Mouse (Mus musculus) layer of hippocampus, adult 2 months (tissue): ENCODE data around the gene Cttn. TPM values are rescaled to one million over a fixed set of nuclear protein-coding genes. Genes with fewer than 3 reads are reported as not detected.

Experiments
- DNase-seq, 2 experiments: peaks; one replicate each; pipeline ENCODE4 v3.0.0; 2022; ENCODE audit warnings: low spot score in 2 of 2
- H3K27ac ChIP-seq: fragments of 200-600 bp; 2 replicates; pipeline ENCODE4 v1.8.1; 2022
- H3K4me3 ChIP-seq: fragments of 200-600 bp; 2 replicates; pipeline ENCODE4 v1.8.1; 2022; ENCODE audit warnings: mild to moderate bottlenecking
- CTCF ChIP-seq: fragments of 200-600 bp; conservative IDR thresholded peaks from 2 replicates; pipeline ENCODE4 v1.8.1; 2022; ENCODE audit warnings: antibody characterized with exemption, mild to moderate bottlenecking, moderate library complexity
- total RNA-seq, 2 experiments: library from RNA; stranded (reverse); gene quantifications; 2 replicates each; pipeline ENCODE4 v1.2.3; 2021

The Cttn gene
- total RNA-seq, 2 experiments from 2014 or later = 179 to 181 TPM

GRCm38 (mm10) chr7:144441466-144441865 is 29.3 kb downstream of the Cttn start:
- Histone ChIP-seq H3K4me3 (no peak overlapping the region), H3K27ac (peak overlapping the region; percentile 55; the same call in 1 of the 2 replicates)
- TF ChIP-seq CTCF = no peak
- DNase-seq = no peak

- DNase-seq = no peak
- no peak for TF ChIP-seq CTCF
- no peak overlapping the region for H3K27ac ChIP-seq
- H3K4me3 ChIP-seq = no peak overlapping the region
These were observed 32.0 kb downstream of the Cttn start for GRCm38 (mm10) chr7:144438811-144439210.

- no peak overlapping the region for H3K4me3 ChIP-seq
- no peak overlapping the region for H3K27ac ChIP-seq
- no peak for DNase-seq
- no peak for TF ChIP-seq CTCF
These were observed 37.9 kb downstream of the Cttn start for GRCm38 (mm10) chr7:144432920-144433319.

GRCm38 (mm10) chr7:144427460-144427859 is 43.3 kb downstream of the Cttn start:
- Histone ChIP-seq H3K27ac (no peak overlapping the region), H3K4me3 (no peak overlapping the region)
- TF ChIP-seq CTCF = peak; percentile 74
- DNase-seq = no peak

- Histone ChIP-seq H3K27ac (no peak overlapping the region), H3K4me3 (no peak overlapping the region)
- no peak for DNase-seq
- no peak for TF ChIP-seq CTCF
These were observed 44.2 kb downstream of the Cttn start for GRCm38 (mm10) chr7:144426594-144426993.

GRCm38 (mm10) chr7:144425953-144426352 is 44.9 kb downstream of the Cttn start:
- Histone ChIP-seq H3K27ac (peak overlapping the region; percentile 64), H3K4me3 (no peak overlapping the region)
- peak; percentile 54 to 84 for DNase-seq
- TF ChIP-seq CTCF = peak; percentile 99

GRCm38 (mm10) chr7:144421478-144421877 is 49.3 kb downstream of the Cttn start:
- Histone ChIP-seq H3K4me3 (no peak overlapping the region), H3K27ac (peak overlapping the region; percentile 77)
- TF ChIP-seq CTCF = no peak
- DNase-seq = no peak

DNA sequence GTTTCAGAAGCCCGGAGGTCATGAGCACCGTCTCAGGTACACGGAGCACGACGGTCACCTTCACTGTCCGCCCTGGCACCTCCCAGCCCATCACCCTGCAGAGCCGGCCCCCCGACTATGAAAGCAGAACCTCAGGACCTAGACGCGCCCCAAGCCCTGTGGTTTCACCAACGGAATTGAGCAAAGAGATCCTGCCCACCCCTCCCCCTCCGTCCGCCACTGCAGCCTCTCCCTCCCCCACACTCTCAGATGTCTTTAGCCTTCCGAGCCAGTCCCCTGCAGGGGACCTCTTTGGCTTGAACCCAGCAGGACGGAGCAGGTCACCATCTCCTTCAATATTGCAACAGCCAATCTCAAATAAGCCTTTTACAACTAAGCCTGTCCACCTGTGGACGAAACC is 50.3 kb downstream of the Cttn start:
- Histone ChIP-seq H3K4me3 (no peak overlapping the region), H3K27ac (peak overlapping the region; percentile 77; the same call in 1 of the 2 replicates)
- TF ChIP-seq CTCF = no peak
- DNase-seq = no peak

- peak; percentile 85 to 92 for DNase-seq
- Histone ChIP-seq H3K27ac (peak overlapping the region; percentile 93), H3K4me3 (peak overlapping the region; percentile 22; the same call in 1 of the 2 replicates)
- no peak for TF ChIP-seq CTCF
These were observed 53.0 kb downstream of the Cttn start for GRCm38 (mm10) chr7:144417644-144418343.

DNA sequence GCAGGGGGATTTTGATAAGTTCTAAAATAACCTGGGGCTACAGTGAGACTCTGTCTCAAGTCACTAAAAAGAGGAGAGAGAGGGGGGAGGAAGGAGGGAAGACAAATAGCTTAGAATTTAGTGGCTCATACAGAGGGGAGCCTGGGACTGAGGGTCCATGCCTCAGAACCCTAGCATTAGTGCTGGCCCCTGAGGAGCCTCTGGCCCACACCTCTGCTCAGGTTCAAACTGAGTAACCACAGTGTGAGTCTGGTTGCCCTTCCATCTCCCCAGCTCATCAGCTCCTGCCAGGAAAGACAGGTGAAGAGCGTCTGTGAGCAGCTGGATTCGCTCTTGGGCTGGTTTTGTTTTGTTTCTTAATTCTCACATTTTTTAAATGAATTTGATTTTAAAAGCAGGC is 53.6 kb downstream of the Cttn start:
- no peak for TF ChIP-seq CTCF
- H3K4me3 ChIP-seq = peak overlapping the region; percentile 0; the same call in 1 of the 2 replicates
- DNase-seq = no peak
- peak overlapping the region; percentile 93 for H3K27ac ChIP-seq

GRCm38 (mm10) chr7:144415795-144416194 is 55.0 kb downstream of the Cttn start:
- peak overlapping the region; percentile 93 for H3K27ac ChIP-seq

GRCm38 (mm10) chr7:144414632-144415031 is 56.2 kb downstream of the Cttn start:
- no peak overlapping the region for H3K4me3 ChIP-seq
- H3K27ac ChIP-seq = peak overlapping the region; percentile 93
- DNase-seq = no peak
- TF ChIP-seq CTCF = peak; percentile 65

More at GRCm38 (mm10) chr7:144415795-144416194, 55.0 kb downstream of the Cttn start:
- no peak for DNase-seq
- no peak overlapping the region for H3K4me3 ChIP-seq
- TF ChIP-seq CTCF = peak; percentile 69

- H3K4me3 ChIP-seq = no peak overlapping the region
- DNase-seq = no peak
- TF ChIP-seq CTCF = no peak
- peak overlapping the region; percentile 65 for H3K27ac ChIP-seq
These were observed 58.6 kb downstream of the Cttn start for GRCm38 (mm10) chr7:144411967-144412906.
